Comparison of ENCODE assay signal across 7 mouse cellular contexts in the genomic region with DNA sequence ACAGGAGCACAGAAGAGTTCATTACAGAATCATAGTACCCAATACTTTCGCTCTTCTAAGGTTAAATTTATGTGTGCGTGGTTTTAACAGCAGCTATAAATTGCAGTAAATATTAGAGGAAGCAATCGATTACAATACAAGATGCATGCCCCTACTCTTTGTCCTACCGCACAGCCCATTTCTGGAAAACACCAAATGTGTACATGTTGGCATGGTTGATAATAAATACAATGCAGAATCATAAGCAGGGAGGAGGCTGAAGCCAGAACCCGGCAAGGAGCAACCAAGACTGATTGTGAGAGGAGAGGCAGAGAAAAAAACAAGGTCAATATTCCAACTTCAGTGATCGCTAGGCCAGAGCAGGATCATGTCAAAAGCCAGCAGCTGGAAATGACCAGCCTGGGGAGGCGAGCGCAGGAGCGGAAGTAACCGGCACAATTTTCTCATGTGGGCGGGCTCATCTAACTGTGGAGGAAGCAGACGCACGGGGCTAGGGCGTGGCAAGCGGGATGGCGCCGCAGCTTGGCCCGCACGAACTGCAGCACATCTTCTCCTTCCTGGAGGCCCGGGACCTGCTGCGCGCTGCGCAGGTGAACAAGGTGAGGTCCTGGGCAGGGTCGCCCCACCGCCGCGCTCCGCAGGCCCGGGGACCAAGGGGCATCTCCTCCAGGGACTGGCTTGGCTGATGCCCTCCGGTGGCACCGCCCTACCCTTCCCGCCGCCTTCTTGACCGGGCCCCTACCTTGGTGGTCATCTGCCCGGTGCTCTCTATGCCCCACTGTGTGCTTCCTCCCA. TPM values are rescaled to one million over a fixed set of nuclear protein-coding genes. Genes with fewer than 3 reads are reported as not detected.
DNase-seq lines count a peak whose midpoint lies in the region; ATAC-seq and TF ChIP-seq lines count a peak whose summit lies in the region.

A gene (plus strand): TSS at position 476 of the 795 bp plus-strand sequence.

- H3K4me1 ChIP-seq in embryonic facial prominence, embryonic 11.5 days (ENCODE audit: control insufficient read depth, insufficient read depth, low read length), result no peaks in the 10 kb centered on the region; the same call in 1 of the 2 replicates
- peaks cover 4% of the 10 kb centered on the region for H3K4me1 ChIP-seq in heart, adult 2 months (ENCODE audit: control insufficient read depth, insufficient read depth, low read length)
- peaks cover 10% of the 10 kb centered on the region for H3K4me1 ChIP-seq in limb, embryonic 13.5 days
- H3K4me1 ChIP-seq in midbrain, embryonic 16.5 days (ENCODE audit: control insufficient read depth, insufficient read depth, low read length), result peaks cover 14% of the 10 kb centered on the region

- H3K36me3 ChIP-seq in embryonic facial prominence, embryonic 11.5 days (replicated peaks; ENCODE audit: control insufficient read depth, insufficient read depth, low read depth, low read length), result no peaks in the 10 kb centered on the region
- H3K36me3 ChIP-seq in heart, adult 2 months (ENCODE audit: control insufficient read depth, insufficient read depth, low read length), result no peaks in the 10 kb centered on the region
- H3K36me3 ChIP-seq in limb, embryonic 13.5 days, result peaks cover 24% of the 10 kb centered on the region
- peaks cover 12% of the 10 kb centered on the region for H3K36me3 ChIP-seq in midbrain, embryonic 16.5 days (ENCODE audit: control insufficient read depth, insufficient read depth, low read length)

- H3K27ac ChIP-seq in embryonic facial prominence, embryonic 11.5 days (replicated peaks; ENCODE audit: low read depth, low read length), result no peak within 1 kb of the TSS
- peak within 1 kb of the TSS; percentile 59 for H3K27ac ChIP-seq in heart, adult 2 months
- peak within 1 kb of the TSS; percentile 55; the same call in 1 of the 2 replicates for H3K27ac ChIP-seq in limb, embryonic 13.5 days
- H3K27ac ChIP-seq in midbrain, embryonic 16.5 days (ENCODE audit: low read length), result peak within 1 kb of the TSS; percentile 75

- no peaks in the 10 kb centered on the region for H3K79me2 ChIP-seq in heart, adult 2 months (replicated peaks; ENCODE audit: control insufficient read depth, insufficient read depth, low read length)

- TF ChIP-seq CTCF in heart, adult 2 months (IDR thresholded peaks at IDR 0.05), result no peak

- peak within 1 kb of the TSS; percentile 90 for H3K9ac ChIP-seq in embryonic facial prominence, embryonic 11.5 days (replicated peaks; ENCODE audit: low read length)
- H3K9ac ChIP-seq in heart, adult 2 months (ENCODE audit: low read depth, low read length), result peak within 1 kb of the TSS; percentile 84
- H3K9ac ChIP-seq in limb, embryonic 13.5 days, result peak within 1 kb of the TSS; percentile 89
- peak within 1 kb of the TSS; percentile 86 for H3K9ac ChIP-seq in midbrain, embryonic 16.5 days (ENCODE audit: low read depth, low read length)

- H3K4me3 ChIP-seq in embryonic facial prominence, embryonic 11.5 days (ENCODE audit: low read depth, low read length), result peak within 1 kb of the TSS; percentile 80
- H3K4me3 ChIP-seq in heart, adult 2 months, result peak within 1 kb of the TSS; percentile 66
- H3K4me3 ChIP-seq in limb, embryonic 13.5 days, result peak within 1 kb of the TSS; percentile 83
- peak within 1 kb of the TSS; percentile 70 for H3K4me3 ChIP-seq in midbrain, embryonic 16.5 days (ENCODE audit: low read depth, low read length)

- peak; percentile 69 for TF ChIP-seq POLR2A in heart, adult 2 months (IDR thresholded peaks at IDR 0.05; ENCODE audit: insufficient read depth, low read depth, low read length)

- H3K9me3 ChIP-seq in embryonic facial prominence, embryonic 11.5 days (replicated peaks; ENCODE audit: control insufficient read depth, low read length), result no peaks in the 10 kb centered on the region
- H3K9me3 ChIP-seq in limb, embryonic 13.5 days, result no peaks in the 10 kb centered on the region
- H3K9me3 ChIP-seq in midbrain, embryonic 16.5 days (replicated peaks; ENCODE audit: control insufficient read depth, low read length, poor library complexity, severe bottlenecking), result no peaks in the 10 kb centered on the region

- intact Hi-C loops in heart, adult 2 months (cut with DNase I), result no loop called here

- WGBS in embryonic facial prominence, embryonic 11.5 days, result 12% methylated on average over 35 of the region's 35 CpGs
- WGBS in heart, adult 2 months, result 11% methylated on average over 35 of the region's 35 CpGs
- 12% methylated on average over 31 of the region's 35 CpGs for WGBS in limb, embryonic 13.5 days
- WGBS in midbrain, embryonic 16.5 days, result 10% methylated on average over 35 of the region's 35 CpGs

- peak; percentile 97 for ATAC-seq in embryonic facial prominence, embryonic 11.5 days (replicated peaks; ENCODE audit: insufficient number of reproducible peaks, low FRiP score, low TSS enrichment, low read depth)
- peak; percentile 96 for ATAC-seq in limb, embryonic 13.5 days (ENCODE audit: low FRiP score, low read depth)
- peak; percentile 99 for ATAC-seq in midbrain, embryonic 16.5 days

- DNase-seq in adrenal gland, postnatal 25 days, result peak; percentile 75
- DNase-seq in embryonic facial prominence, embryonic 11.5 days (ENCODE audit: low spot score), result peak; percentile 83
- DNase-seq in heart, adult 2 months, result peak; percentile 78 to 81
- DNase-seq in kidney, adult 8-10 months, result peak; percentile 63 to 69
- DNase-seq in spleen, postnatal 10 days (ENCODE audit: low spot score in 2 of 2), result peak; percentile 42 to 69

- TF ChIP-seq EP300 in heart, adult 2 months (IDR thresholded peaks at IDR 0.05; ENCODE audit: insufficient read depth, low read depth, low read length), result no peak

- peak within 1 kb of the TSS; percentile 68 for H3K4me2 ChIP-seq in embryonic facial prominence, embryonic 11.5 days (ENCODE audit: low read depth, low read length)
- H3K4me2 ChIP-seq in limb, embryonic 13.5 days (replicated peaks), result peak within 1 kb of the TSS; percentile 75
- H3K4me2 ChIP-seq in midbrain, embryonic 16.5 days (ENCODE audit: low read length), result peak within 1 kb of the TSS; percentile 74

- no peaks in the 10 kb centered on the region for H3K27me3 ChIP-seq in embryonic facial prominence, embryonic 11.5 days (ENCODE audit: control insufficient read depth, insufficient read depth, low read length)
- H3K27me3 ChIP-seq in heart, adult 2 months (ENCODE audit: control insufficient read depth, insufficient read depth, low read length), result no peaks in the 10 kb centered on the region
- H3K27me3 ChIP-seq in limb, embryonic 13.5 days, result no peaks in the 10 kb centered on the region
- H3K27me3 ChIP-seq in midbrain, embryonic 16.5 days (ENCODE audit: control insufficient read depth, insufficient read depth, low read depth, low read length), result no peaks in the 10 kb centered on the region

RNA-seq across cellular contexts. Expression of the gene that starts here (rescaled TPM):
- total RNA-seq in adrenal gland, postnatal 25 days (2021), result 17.7 and 21.5 TPM in 2 replicates
- polyA plus RNA-seq in embryonic facial prominence, embryonic 11.5 days (2014; fragmentation: Nextera tagmentation; extraction: Ambion mirVana), result 29.7 and 33.3 TPM in 2 replicates
- 1 to 10 TPM; 3.5 to 4.5 TPM for total RNA-seq in heart, adult 2 months (2021)
- polyA plus RNA-seq in heart, adult 2 months (2012; rRNA removed), result 10.0 and 12.0 TPM in 2 replicates
- 36.2 and 36.3 TPM in 2 replicates for polyA plus RNA-seq in limb, embryonic 13.5 days (2015; fragmentation: Nextera tagmentation; extraction: Ambion mirVana)
- 37.8 and 39.5 TPM in 2 replicates for polyA plus RNA-seq in midbrain, embryonic 16.5 days (2015; fragmentation: Nextera tagmentation; extraction: Ambion mirVana)
